Mouse (Mus musculus) megakaryocyte-erythroid progenitor cell, adult 5-6 weeks (primary cell): ENCODE data around the gene Gm16506. TPM values are rescaled to one million over a fixed set of nuclear protein-coding genes. Genes with fewer than 3 reads are reported as not detected.
"Not testable (repeated sequence)": the region's sequence is repeated elsewhere in the genome, so short reads cannot be mapped to it uniquely, and the experiment has no call there.

ENCODE experiments used
- ATAC-seq: replicated peaks from 2 replicates; pipeline ENCODE4 v1.8.0; 2016; ENCODE audit warnings: mild to moderate bottlenecking, inconsistent platforms; ENCODE audit not compliant: severe bottlenecking, poor library complexity, low FRiP score, low TSS enrichment
- total RNA-seq, 2 experiments: library from RNA; stranded (forward) in 1 of 2; stranded (reverse) in 1 of 2; fragments of 200-1000, 215-1000 nt in 1 of 2; fragments of >200 nt in 1 of 2; fragmentation: Nextera tagmentation in 1 of 2; gene quantifications; 2 replicates each; pipeline ENCODE4 v1.2.3; 2014 to 2017

Gene Gm16506
- total RNA-seq (2014; fragmentation: Nextera tagmentation): not detected in 2 replicates
- not detected in 2 replicates for total RNA-seq (2017)

DNA sequence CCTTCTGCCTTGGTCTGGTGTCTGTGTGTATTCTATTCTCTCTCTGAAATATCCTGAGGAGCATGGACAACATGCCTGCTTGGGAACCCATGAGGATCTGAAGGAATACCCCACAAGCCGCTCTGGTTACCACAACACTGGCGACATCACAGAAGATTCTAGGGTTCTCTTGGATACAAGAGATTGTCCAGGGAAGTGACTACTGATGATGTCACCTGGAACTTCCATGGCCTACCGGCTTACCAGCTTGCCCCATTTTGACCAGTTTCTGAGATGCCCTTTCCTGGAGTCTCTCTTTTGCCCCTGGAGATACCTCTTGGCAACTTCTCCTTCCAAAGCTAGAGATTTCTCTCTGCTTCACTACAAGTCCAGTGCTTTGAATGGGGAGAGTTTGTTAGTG, at the start of gene Gm16506:
Gene Gm16506 (minus strand): TSS at position 101 of the 400 bp plus-strand sequence.
- not testable (repeated sequence) for ATAC-seq

DNA sequence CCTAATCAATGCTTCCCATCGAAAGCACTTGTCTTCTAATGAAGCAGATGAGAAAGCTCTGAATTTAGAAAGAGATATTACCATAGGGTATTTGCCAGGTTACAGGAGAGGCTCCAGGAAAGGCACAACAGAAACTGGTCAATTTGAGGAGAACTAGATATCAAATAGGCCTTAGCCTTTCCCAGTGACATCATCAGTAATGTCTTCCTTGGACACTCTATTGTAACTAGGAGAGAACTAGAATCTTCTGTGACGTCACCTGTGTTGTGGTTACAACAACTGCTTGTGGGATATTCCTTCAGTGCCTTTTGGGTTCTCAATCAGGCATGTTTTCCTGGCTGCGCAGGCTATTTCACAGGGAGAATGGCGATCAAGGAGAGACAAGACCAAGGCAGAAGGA, 20.3 kb upstream of the Gm16506 start, which contains the start of gene Gm6526:
Gene Gm6526 (plus strand): TSS at position 301 of the 400 bp plus-strand sequence.
- ATAC-seq: not testable (repeated sequence)

DNA sequence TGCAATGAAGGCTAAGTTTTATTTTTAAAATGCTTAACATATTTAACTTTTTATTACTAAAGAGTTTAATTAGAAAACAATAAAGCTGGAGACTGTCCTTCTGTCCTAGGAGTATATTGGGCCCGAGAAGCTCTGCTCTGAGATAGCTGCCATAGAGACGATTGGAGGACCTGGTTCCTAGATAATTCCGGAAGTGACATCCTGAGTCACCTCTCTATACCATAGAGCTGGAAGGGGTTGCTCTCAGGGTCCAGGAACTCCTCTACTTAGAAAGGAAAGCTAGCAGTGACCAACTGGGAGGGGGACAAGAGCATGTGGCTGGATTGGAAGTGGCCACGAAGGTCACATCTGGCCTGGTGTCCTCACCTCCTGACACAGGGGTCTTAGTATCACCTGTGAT, 29.7 kb downstream of the Gm16506 start, which contains the start of gene Gm7324:
Gene Gm7324 (plus strand): TSS at position 208 of the 400 bp plus-strand sequence.
- not testable (repeated sequence) for ATAC-seq

DNA sequence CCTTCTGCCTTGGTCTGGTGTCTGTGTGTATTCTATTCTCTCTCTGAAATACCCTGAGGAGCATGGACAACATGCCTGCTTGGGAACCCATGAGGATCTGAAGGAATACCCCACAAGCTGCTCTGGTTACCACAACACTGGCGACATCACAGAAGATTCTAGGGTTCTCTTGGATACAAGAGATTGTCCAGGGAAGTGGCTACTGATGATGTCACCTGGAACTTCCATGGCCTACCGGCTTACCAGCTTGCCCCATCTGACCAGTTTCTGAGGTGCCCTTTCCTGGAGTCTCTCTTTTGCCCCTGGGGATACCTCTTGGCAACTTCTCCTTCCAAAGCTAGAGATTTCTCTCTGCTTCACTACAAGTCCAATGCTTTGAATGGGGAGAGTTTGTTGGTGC, 50.2 kb downstream of the Gm16506 start, which contains the start of gene Gm8165:
Gene Gm8165 (minus strand): TSS at position 101 of the 400 bp plus-strand sequence.
- ATAC-seq: not testable (repeated sequence)

Other genes with a start within 250 kb of the Gm16506 start
- gene Gm5799, start 183.9 kb downstream of the Gm16506 start, total RNA-seq (2014; fragmentation: Nextera tagmentation): not detected in 2 replicates
- not detected in 2 replicates for gene Gm5799, start 183.9 kb downstream of the Gm16506 start, total RNA-seq (2017)
- gene Gm17654, start 148.3 kb downstream of the Gm16506 start, total RNA-seq (2014; fragmentation: Nextera tagmentation): not detected in 2 replicates
- gene Gm17654, start 148.3 kb downstream of the Gm16506 start, total RNA-seq (2017): not detected in 2 replicates
- not detected in 2 replicates for gene Gm10375, start 119.5 kb downstream of the Gm16506 start, total RNA-seq (2014; fragmentation: Nextera tagmentation)
- not detected in 2 replicates for gene Gm10375, start 119.5 kb downstream of the Gm16506 start, total RNA-seq (2017)
- gene Gm8165, start 50.3 kb downstream of the Gm16506 start, total RNA-seq (2014; fragmentation: Nextera tagmentation): not detected in 2 replicates
- gene Gm8165, start 50.3 kb downstream of the Gm16506 start, total RNA-seq (2017): not detected in 2 replicates
- 1.5 and 3.7 TPM in 2 replicates for gene Gm7324, start 29.7 kb downstream of the Gm16506 start, total RNA-seq (2014; fragmentation: Nextera tagmentation)
- 0.19 and 6.1 TPM in 2 replicates for gene Gm7324, start 29.7 kb downstream of the Gm16506 start, total RNA-seq (2017)
- not detected in 2 replicates for gene Gm6526, start 20.4 kb upstream of the Gm16506 start, total RNA-seq (2014; fragmentation: Nextera tagmentation)
- not detected in 2 replicates for gene Gm6526, start 20.4 kb upstream of the Gm16506 start, total RNA-seq (2017)
- not detected in 2 replicates for gene Gm8180, start 57.3 kb upstream of the Gm16506 start, total RNA-seq (2014; fragmentation: Nextera tagmentation)
- gene Gm8180, start 57.3 kb upstream of the Gm16506 start, total RNA-seq (2017): not detected in 2 replicates
- gene Ear1, start 148.0 kb upstream of the Gm16506 start, total RNA-seq (2014; fragmentation: Nextera tagmentation): not detected in 2 replicates
- not detected in 2 replicates for gene Ear1, start 148.0 kb upstream of the Gm16506 start, total RNA-seq (2017)
- gene Ear10, start 196.1 kb upstream of the Gm16506 start, total RNA-seq (2014; fragmentation: Nextera tagmentation): not detected in 2 replicates
- gene Ear10, start 196.1 kb upstream of the Gm16506 start, total RNA-seq (2017): not detected in 2 replicates
- 9.8 and 13.6 TPM in 2 replicates for gene Gm8113, start 197.9 kb upstream of the Gm16506 start, total RNA-seq (2014; fragmentation: Nextera tagmentation)
- gene Gm8113, start 197.9 kb upstream of the Gm16506 start, total RNA-seq (2017): 5.1 and 5.2 TPM in 2 replicates
- not detected in 2 replicates for gene Ang5, start 229.6 kb upstream of the Gm16506 start, total RNA-seq (2014; fragmentation: Nextera tagmentation)
- gene Ang5, start 229.6 kb upstream of the Gm16506 start, total RNA-seq (2017): not detected in 2 replicates